Mouse (Mus musculus): Measurements from ENCODE around the gene P4ha3. TPM values are rescaled to one million over a fixed set of nuclear protein-coding genes. Genes with fewer than 3 reads are reported as not detected.

P4ha3 gene
- total RNA-seq, 1 experiment = 2.0 TPM

- in situ Hi-C loops (cut with MboI; ENCODE audit: low sequenced_read_pairs in 2 of 2, unreplicated experiment in 2 of 2) = no loop called here
- no peak for TF ChIP-seq HCFC1 (IDR thresholded peaks at IDR 0.05; ENCODE audit: borderline replicate concordance, insufficient read depth, low read length)
- no peak for TF ChIP-seq CHD2 (IDR thresholded peaks at IDR 0.05; ENCODE audit: low read depth, low read length)
- no peak for TF ChIP-seq ZNF384 (IDR thresholded peaks at IDR 0.05; ENCODE audit: low read depth, low read length)
- TF ChIP-seq ZC3H11A (IDR thresholded peaks at IDR 0.05; ENCODE audit: borderline replicate concordance, low read depth, low read length) = no peak
- TF ChIP-seq MAFK (IDR thresholded peaks at IDR 0.05; ENCODE audit: insufficient read depth, low read depth, low read length) = no peak
- no peaks in the 10 kb centered on the region for H3K36me3 ChIP-seq (ENCODE audit: control insufficient read depth, insufficient read depth, low read length, poor library complexity, severe bottlenecking)
- peak overlapping the region; percentile 29; the same call in 1 of the 2 replicates for H3K27ac ChIP-seq (ENCODE audit: insufficient read depth, low read depth, low read length, poor library complexity, severe bottlenecking)
- peaks cover 0 to 4% of the 10 kb centered on the region in 2 experiments; a peak in 1 of 4 replicates for H3K4me1 ChIP-seq (ENCODE audit: control insufficient read depth in 2 of 2, insufficient read depth in 2 of 2, low read length in 2 of 2, poor library complexity in 1 of 2)
- H3K4me3 ChIP-seq (ENCODE audit: insufficient read depth in 1 of 2, low read depth in 1 of 2, low read length in 2 of 2, poor library complexity in 1 of 2, severe bottlenecking in 1 of 2) = 0 out of 4 replicates have a peak overlapping the region, but pooled peaks of 1 of the 2 experiments have one; percentile 31
- no peaks in the 10 kb centered on the region for H3K9me3 ChIP-seq (ENCODE audit: control insufficient read depth, insufficient read depth, low read depth, low read length)
- no peak overlapping the region for H3K9ac ChIP-seq (ENCODE audit: insufficient read depth, low read depth, low read length, poor library complexity, severe bottlenecking)
- no peak for DNase-seq (ENCODE audit: low read depth, low spot score)
Observed at GRCm38 (mm10) chr7:100287748-100288578, 2.6 kb downstream of the P4ha3 start.

GRCm38 (mm10) chr7:100288622-100289021 is 3.3 kb downstream of the P4ha3 start:
- in situ Hi-C loops (cut with MboI; ENCODE audit: low sequenced_read_pairs in 2 of 2, unreplicated experiment in 2 of 2) = no loop called here
- Histone ChIP-seq H3K9ac (ENCODE audit: insufficient read depth, low read depth, low read length, poor library complexity, severe bottlenecking) (peak overlapping the region; percentile 59; the same call in 1 of the 2 replicates), H3K4me1 (ENCODE audit: control insufficient read depth in 2 of 2, insufficient read depth in 2 of 2, low read length in 2 of 2, poor library complexity in 1 of 2) (peaks cover 0 to 4% of the 10 kb centered on the region in 2 experiments; a peak in 1 of 4 replicates), H3K9me3 (ENCODE audit: control insufficient read depth, insufficient read depth, low read depth, low read length) (no peaks in the 10 kb centered on the region), H3K36me3 (ENCODE audit: control insufficient read depth, insufficient read depth, low read length, poor library complexity, severe bottlenecking) (no peaks in the 10 kb centered on the region), H3K4me3 (ENCODE audit: insufficient read depth in 1 of 2, low read depth in 1 of 2, low read length in 2 of 2, poor library complexity in 1 of 2, severe bottlenecking in 1 of 2) (0 out of 4 replicates have a peak overlapping the region, but pooled peaks of 1 of the 2 experiments have one; percentile 31), H3K27ac (ENCODE audit: insufficient read depth, low read depth, low read length, poor library complexity, severe bottlenecking) (peak overlapping the region; percentile 29; the same call in 1 of the 2 replicates)
- no peak for TF ChIP-seq HCFC1 (IDR thresholded peaks at IDR 0.05; ENCODE audit: borderline replicate concordance, insufficient read depth, low read length)
- TF ChIP-seq CHD2 (IDR thresholded peaks at IDR 0.05; ENCODE audit: low read depth, low read length) = no peak
- TF ChIP-seq MAFK (IDR thresholded peaks at IDR 0.05; ENCODE audit: insufficient read depth, low read depth, low read length) = no peak
- TF ChIP-seq ZNF384 (IDR thresholded peaks at IDR 0.05; ENCODE audit: low read depth, low read length) = no peak
- TF ChIP-seq ZC3H11A (IDR thresholded peaks at IDR 0.05; ENCODE audit: borderline replicate concordance, low read depth, low read length) = no peak
- no peak for DNase-seq (ENCODE audit: low read depth, low spot score)

- Histone ChIP-seq H3K9ac (ENCODE audit: insufficient read depth, low read depth, low read length, poor library complexity, severe bottlenecking) (no peak overlapping the region), H3K9me3 (ENCODE audit: control insufficient read depth, insufficient read depth, low read depth, low read length) (no peaks in the 10 kb centered on the region), H3K27ac (ENCODE audit: insufficient read depth, low read depth, low read length, poor library complexity, severe bottlenecking) (no peak overlapping the region), H3K4me1 (ENCODE audit: control insufficient read depth in 2 of 2, insufficient read depth in 2 of 2, low read length in 2 of 2, poor library complexity in 1 of 2) (peaks cover 0 to 4% of the 10 kb centered on the region in 2 experiments; a peak in 1 of 4 replicates), H3K36me3 (ENCODE audit: control insufficient read depth, insufficient read depth, low read length, poor library complexity, severe bottlenecking) (no peaks in the 10 kb centered on the region), H3K4me3 (ENCODE audit: insufficient read depth in 1 of 2, low read depth in 1 of 2, low read length in 2 of 2, poor library complexity in 1 of 2, severe bottlenecking in 1 of 2) (no peak overlapping the region)
- no peak for TF ChIP-seq CHD2 (IDR thresholded peaks at IDR 0.05; ENCODE audit: low read depth, low read length)
- TF ChIP-seq ZC3H11A (IDR thresholded peaks at IDR 0.05; ENCODE audit: borderline replicate concordance, low read depth, low read length) = no peak
- no peak for TF ChIP-seq HCFC1 (IDR thresholded peaks at IDR 0.05; ENCODE audit: borderline replicate concordance, insufficient read depth, low read length)
- in situ Hi-C loops (cut with MboI; ENCODE audit: low sequenced_read_pairs in 2 of 2, unreplicated experiment in 2 of 2) = no loop called here
- DNase-seq (ENCODE audit: low read depth, low spot score) = no peak
Observed at GRCm38 (mm10) chr7:100293546-100293945, 8.2 kb downstream of the P4ha3 start.

GRCm38 (mm10) chr7:100295745-100296144 is 10.4 kb downstream of the P4ha3 start:
- Histone ChIP-seq H3K9me3 (ENCODE audit: control insufficient read depth, insufficient read depth, low read depth, low read length) (no peaks in the 10 kb centered on the region), H3K4me1 (ENCODE audit: control insufficient read depth in 2 of 2, insufficient read depth in 2 of 2, low read length in 2 of 2, poor library complexity in 1 of 2) (no peaks in the 10 kb centered on the region), H3K27ac (ENCODE audit: insufficient read depth, low read depth, low read length, poor library complexity, severe bottlenecking) (no peak overlapping the region), H3K4me3 (ENCODE audit: insufficient read depth in 1 of 2, low read depth in 1 of 2, low read length in 2 of 2, poor library complexity in 1 of 2, severe bottlenecking in 1 of 2) (no peak overlapping the region), H3K36me3 (ENCODE audit: control insufficient read depth, insufficient read depth, low read length, poor library complexity, severe bottlenecking) (no peaks in the 10 kb centered on the region), H3K9ac (ENCODE audit: insufficient read depth, low read depth, low read length, poor library complexity, severe bottlenecking) (no peak overlapping the region)
- no peak for DNase-seq (ENCODE audit: low read depth, low spot score)
- in situ Hi-C loops (cut with MboI; ENCODE audit: low sequenced_read_pairs in 2 of 2, unreplicated experiment in 2 of 2) = no loop called here
- no peak for TF ChIP-seq ZNF384 (IDR thresholded peaks at IDR 0.05; ENCODE audit: low read depth, low read length)
- no peak for TF ChIP-seq CHD2 (IDR thresholded peaks at IDR 0.05; ENCODE audit: low read depth, low read length)
- TF ChIP-seq HCFC1 (IDR thresholded peaks at IDR 0.05; ENCODE audit: borderline replicate concordance, insufficient read depth, low read length) = no peak
- TF ChIP-seq MAFK (IDR thresholded peaks at IDR 0.05; ENCODE audit: insufficient read depth, low read depth, low read length) = no peak
- no peak for TF ChIP-seq ZC3H11A (IDR thresholded peaks at IDR 0.05; ENCODE audit: borderline replicate concordance, low read depth, low read length)
